Mouse (Mus musculus): ENCODE results near the gene Tmprss12.
"Not testable (repeated sequence)": the region's sequence is repeated elsewhere in the genome, so short reads cannot be mapped to it uniquely, and the experiment has no call there.

Gene Tmprss12

GRCm38 (mm10) chr15:100280626-100281025, at the start of gene Tmprss12:
Gene Tmprss12, plus strand, starts transcription at chr15:100280837.
- in situ Hi-C loops (cut with MboI, MseI), result no loop called here

- in situ Hi-C loops (cut with MboI, MseI), result loop anchor here in 1 of 2 experiments (10.0 kb wide), 1 partner anchor 2003 kb away; the partner anchor contains the start of gene Itgb7
Measured at GRCm38 (mm10) chr15:100231616-100232525, 48.8 kb upstream of the Tmprss12 start.

- in situ Hi-C loops (cut with MboI, MseI), result loop anchor here in 1 of 2 experiments (10.0 kb wide), 1 partner anchor 1999 kb away; the partner anchor contains the start of gene Itgb7
Measured at GRCm38 (mm10) chr15:100235208-100235965, 45.2 kb upstream of the Tmprss12 start.

GRCm38 (mm10) chr15:100236952-100237351, 43.7 kb upstream of the Tmprss12 start:
- in situ Hi-C loops (cut with MboI, MseI), result loop anchor here in 1 of 2 experiments (10.0 kb wide), 1 partner anchor 1998 kb away; the partner anchor contains the start of gene Itgb7

GRCm38 (mm10) chr15:100241780-100242179, 38.9 kb upstream of the Tmprss12 start:
- in situ Hi-C loops (cut with MboI, MseI), result no loop called here

- in situ Hi-C loops (cut with MboI, MseI), result loop anchor here in 1 of 2 experiments (5.0 kb wide), 1 partner anchor 46 kb away; no protein-coding TSS in a partner anchor
Measured at GRCm38 (mm10) chr15:100245951-100246350, 34.7 kb upstream of the Tmprss12 start.

- in situ Hi-C loops (cut with MboI, MseI), result loop anchor here in 1 of 2 experiments (5.0 kb wide), 1 partner anchor 45 kb away; no protein-coding TSS in a partner anchor
Measured at GRCm38 (mm10) chr15:100247296-100247695, 33.3 kb upstream of the Tmprss12 start.

- in situ Hi-C loops (cut with MboI, MseI), result loop anchor here in 1 of 2 experiments (5.0 kb wide), 1 partner anchor 43 kb away; no protein-coding TSS in a partner anchor
Measured at GRCm38 (mm10) chr15:100248665-100249433, 31.8 kb upstream of the Tmprss12 start.

GRCm38 (mm10) chr15:100251153-100251780, 29.4 kb upstream of the Tmprss12 start:
- in situ Hi-C loops (cut with MboI, MseI), result no loop called here

GRCm38 (mm10) chr15:100256386-100256785, 24.3 kb upstream of the Tmprss12 start:
- in situ Hi-C loops (cut with MboI, MseI), result no loop called here

- in situ Hi-C loops (cut with MboI, MseI), result no loop called here
Measured at GRCm38 (mm10) chr15:100257305-100257704, 23.3 kb upstream of the Tmprss12 start.

GRCm38 (mm10) chr15:100258646-100259425, 21.8 kb upstream of the Tmprss12 start:
- in situ Hi-C loops (cut with MboI, MseI), result no loop called here

GRCm38 (mm10) chr15:100260351-100260750, 20.3 kb upstream of the Tmprss12 start:
- in situ Hi-C loops (cut with MboI, MseI), result not testable (repeated sequence)

- in situ Hi-C loops (cut with MboI, MseI), result no loop called here
Measured at GRCm38 (mm10) chr15:100263246-100263905, 17.3 kb upstream of the Tmprss12 start.

GRCm38 (mm10) chr15:100265586-100266325, 14.9 kb upstream of the Tmprss12 start:
- in situ Hi-C loops (cut with MboI, MseI), result no loop called here

GRCm38 (mm10) chr15:100268916-100269315, 11.7 kb upstream of the Tmprss12 start:
- in situ Hi-C loops (cut with MboI, MseI), result no loop called here

GRCm38 (mm10) chr15:100269776-100270175, 10.9 kb upstream of the Tmprss12 start:
- in situ Hi-C loops (cut with MboI, MseI), result no loop called here

- in situ Hi-C loops (cut with MboI, MseI), result not testable (repeated sequence)
Measured at GRCm38 (mm10) chr15:100270609-100271008, 10.0 kb upstream of the Tmprss12 start.

Data from T-helper 17 cell (primary cell).